Mouse (Mus musculus) myocyte (in vitro differentiated cells): ENCODE results near the gene Terf2. TPM values are rescaled to one million over a fixed set of nuclear protein-coding genes. Genes with fewer than 3 reads are reported as not detected.

Experiments used
- H3K27me3 ChIP-seq: one replicate; pipeline ENCODE4 v1.6.1; 2011; ENCODE audit not compliant: control insufficient read depth, insufficient read depth, insufficient read length
- H3K36me3 ChIP-seq: one replicate; pipeline ENCODE4 v1.6.1; 2011; ENCODE audit not compliant: control insufficient read depth, insufficient read depth
- H3K4me2 ChIP-seq: one replicate; pipeline ENCODE4 v1.6.1; 2011; ENCODE audit warnings: low read depth, control low read depth
- H3K4me3 ChIP-seq: one replicate; pipeline ENCODE4 v1.5.1; 2011; ENCODE audit warnings: mild to moderate bottlenecking, control low read depth, moderate library complexity
- H3K79me2 ChIP-seq: one replicate; pipeline ENCODE4 v1.6.1; 2011; ENCODE audit not compliant: control insufficient read depth, insufficient read depth
- H3ac ChIP-seq: one replicate; pipeline ENCODE4 v1.6.1; 2011; ENCODE audit not compliant: control insufficient read depth, insufficient read length
- CEBPB ChIP-seq: IDR thresholded peaks from 2 replicates; pipeline ENCODE4 v1.6.1; 2011; ENCODE audit warnings: mild to moderate bottlenecking, moderate library complexity; ENCODE audit not compliant: poor library complexity, insufficient read depth, severe bottlenecking
- E2F4 ChIP-seq: IDR thresholded peaks from one replicate; pipeline ENCODE4 v1.6.1; 2011; ENCODE audit warnings: mild to moderate bottlenecking, control low read depth, moderate library complexity; ENCODE audit not compliant: insufficient read depth
- MAX ChIP-seq: IDR thresholded peaks from one replicate; pipeline ENCODE4 v1.6.1; 2011; ENCODE audit warnings: low read depth, mild to moderate bottlenecking, control low read depth
- MYOD1 ChIP-seq, 3 experiments: IDR thresholded peaks; one replicate each; pipeline ENCODE4 v1.6.1; 2011; ENCODE audit warnings: control low read depth in 2 of 3, low read depth in 2 of 3, mild to moderate bottlenecking in 2 of 3, moderate library complexity in 1 of 3; ENCODE audit not compliant: insufficient read length in 2 of 3, control insufficient read depth in 1 of 3
- MYOG ChIP-seq, 3 experiments: IDR thresholded peaks; one replicate each; pipeline ENCODE4 v1.6.1; 2011; ENCODE audit warnings: control low read depth in 2 of 3, low read depth in 2 of 3, mild to moderate bottlenecking in 2 of 3; ENCODE audit not compliant: insufficient read length in 2 of 3, control insufficient read depth in 1 of 3, insufficient read depth in 1 of 3
- POLR2A ChIP-seq: IDR thresholded peaks from one replicate; pipeline ENCODE4 v1.6.1; 2011; ENCODE audit warnings: low read depth, mild to moderate bottlenecking, control low read depth, moderate library complexity; ENCODE audit not compliant: insufficient read length
- POLR2AphosphoS2 ChIP-seq: IDR thresholded peaks from one replicate; pipeline ENCODE4 v1.6.1; 2011; ENCODE audit warnings: low read depth, control low read depth; ENCODE audit not compliant: insufficient read length
- REST ChIP-seq: IDR thresholded peaks from one replicate; pipeline ENCODE4 v1.6.1; 2011; ENCODE audit warnings: mild to moderate bottlenecking, control low read depth, moderate library complexity; ENCODE audit not compliant: insufficient read depth, insufficient read length
- SRF ChIP-seq: IDR thresholded peaks from one replicate; pipeline ENCODE4 v1.6.1; 2011; ENCODE audit warnings: low read depth; ENCODE audit not compliant: control insufficient read depth, insufficient read length
- TCF12 ChIP-seq: IDR thresholded peaks from one replicate; pipeline ENCODE4 v1.6.1; 2011; ENCODE audit warnings: mild to moderate bottlenecking, control low read depth; ENCODE audit not compliant: poor library complexity, insufficient read depth, severe bottlenecking
- TCF3 ChIP-seq: IDR thresholded peaks from one replicate; pipeline ENCODE4 v1.6.1; 2011; ENCODE audit warnings: low read depth, control low read depth; ENCODE audit not compliant: insufficient read length
- USF1 ChIP-seq: IDR thresholded peaks from one replicate; pipeline ENCODE4 v1.6.1; 2011; ENCODE audit warnings: low read depth, mild to moderate bottlenecking, control low read depth, moderate library complexity
- polyA plus RNA-seq: library from polyadenylated mRNA; unstranded; fragments of >200 nt; fragmentation: generic; extraction: Trizol; gene quantifications from one replicate; pipeline ENCODE4 v1.2.1, GENCODE M21; 2012; ENCODE audit warnings: missing spikeins

Terf2 gene
- 14.7 TPM for polyA plus RNA-seq

DNA sequence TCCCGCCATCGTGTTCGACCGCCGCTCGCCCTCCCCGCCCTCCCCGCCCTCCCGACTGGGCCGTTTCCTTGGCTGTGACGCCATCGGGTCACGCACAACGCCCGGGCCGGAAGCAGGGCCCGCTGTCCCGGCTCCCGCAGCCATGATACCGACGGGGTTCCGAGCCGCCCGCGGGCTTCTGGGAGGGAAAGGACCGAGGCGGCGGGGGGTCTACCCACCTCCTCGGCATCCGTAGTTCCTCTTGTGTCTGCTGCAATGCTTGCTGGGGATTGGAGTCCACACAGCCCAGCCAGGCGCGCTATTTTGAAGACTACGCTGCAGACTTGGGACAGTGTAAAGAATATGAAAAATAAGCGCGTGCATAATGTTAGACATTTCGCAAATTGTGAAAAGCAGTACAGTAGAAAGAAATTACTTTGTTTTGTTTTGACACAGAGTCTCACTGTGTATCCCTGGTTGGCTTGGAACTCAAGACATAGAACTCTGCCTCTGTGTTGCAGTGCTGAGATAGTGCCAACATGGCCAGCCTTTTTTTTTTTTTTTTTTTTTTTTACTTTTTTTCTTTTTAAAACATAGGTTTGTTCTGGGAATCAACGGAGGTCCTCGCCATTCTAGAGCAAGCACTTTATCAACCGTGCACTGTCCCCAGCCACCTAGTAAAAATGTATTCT lies at the start of gene Terf2:
Gene Terf2, minus strand, starts transcription at position 182 of the 671 bp plus-strand sequence.
- Histone ChIP-seq H3K36me3 (peaks cover 5% of the 10 kb centered on the region), H3K27me3 (no peaks in the 10 kb centered on the region), H3K79me2 (peaks cover 45% of the 10 kb centered on the region), H3K4me2 (peak within 1 kb of the TSS; percentile 82), H3ac (peak within 1 kb of the TSS; percentile 56), H3K4me3 (peak within 1 kb of the TSS; percentile 52)
- TF ChIP-seq E2F4 = peak; percentile 80
- TF ChIP-seq POLR2A = peak; percentile 5
- no peak for TF ChIP-seq TCF3

DNA sequence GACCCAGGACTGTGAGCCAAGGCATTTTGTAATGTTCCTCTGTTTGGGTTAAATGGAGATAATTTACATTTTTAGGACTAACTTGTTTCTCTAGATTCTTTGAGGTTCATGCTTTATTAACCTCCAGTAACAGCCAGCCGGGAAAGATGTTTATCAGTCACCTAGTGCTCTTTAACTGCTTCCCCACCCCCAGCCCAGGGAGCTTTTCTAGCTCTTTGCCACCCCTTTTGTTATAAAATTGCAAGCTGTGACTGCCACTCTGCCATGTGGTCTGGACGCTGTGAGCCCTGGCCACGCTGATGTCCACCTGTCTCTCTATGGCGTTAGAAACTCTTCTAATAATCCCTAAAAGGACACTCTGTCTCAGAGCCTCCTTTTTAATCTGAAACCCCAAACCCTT lies 47.2 kb upstream of the Terf2 start:
- TF ChIP-seq MYOD1 (IDR thresholded peaks at IDR 0.05; ENCODE audit: control insufficient read depth in 1 of 3, insufficient read length in 2 of 3, low read depth in 2 of 3) (peak in 2 of 3 experiments; percentile 33 to 38), MYOG (IDR thresholded peaks at IDR 0.05; ENCODE audit: control insufficient read depth in 1 of 3, insufficient read depth in 1 of 3, insufficient read length in 2 of 3, low read depth in 2 of 3) (peak in 1 of 3 experiments; percentile 29), POLR2A (no peak)
- no peak overlapping the region for H3K4me2 ChIP-seq
- no peaks in the 10 kb centered on the region for H3K27me3 ChIP-seq
- H3K79me2 ChIP-seq = no peaks in the 10 kb centered on the region
- H3K36me3 ChIP-seq = no peaks in the 10 kb centered on the region
- no peak overlapping the region for H3ac ChIP-seq
- no peak overlapping the region for H3K4me3 ChIP-seq

- no peaks in the 10 kb centered on the region for H3K27me3 ChIP-seq
- no peaks in the 10 kb centered on the region for H3K79me2 ChIP-seq
- TF ChIP-seq POLR2AphosphoS2 = no peak
- TF ChIP-seq MAX = no peak
- TF ChIP-seq USF1 = no peak
- TF ChIP-seq SRF = no peak
- TF ChIP-seq TCF3 = no peak
- TF ChIP-seq CEBPB = no peak
- TF ChIP-seq REST = no peak
- H3K4me3 ChIP-seq = no peak overlapping the region
- H3K36me3 ChIP-seq = no peaks in the 10 kb centered on the region
- H3ac ChIP-seq = no peak overlapping the region
- H3K4me2 ChIP-seq = no peak overlapping the region
Observed at GRCm38 (mm10) chr8:107142539-107142938, 46.2 kb upstream of the Terf2 start.

GRCm38 (mm10) chr8:107139704-107140470 lies 43.5 kb upstream of the Terf2 start:
- Histone ChIP-seq H3K4me3 (no peak overlapping the region), H3K36me3 (no peaks in the 10 kb centered on the region), H3K27me3 (no peaks in the 10 kb centered on the region), H3K4me2 (peak overlapping the region; percentile 30), H3K79me2 (no peaks in the 10 kb centered on the region), H3ac (no peak overlapping the region)
- no peak for TF ChIP-seq POLR2A

DNA sequence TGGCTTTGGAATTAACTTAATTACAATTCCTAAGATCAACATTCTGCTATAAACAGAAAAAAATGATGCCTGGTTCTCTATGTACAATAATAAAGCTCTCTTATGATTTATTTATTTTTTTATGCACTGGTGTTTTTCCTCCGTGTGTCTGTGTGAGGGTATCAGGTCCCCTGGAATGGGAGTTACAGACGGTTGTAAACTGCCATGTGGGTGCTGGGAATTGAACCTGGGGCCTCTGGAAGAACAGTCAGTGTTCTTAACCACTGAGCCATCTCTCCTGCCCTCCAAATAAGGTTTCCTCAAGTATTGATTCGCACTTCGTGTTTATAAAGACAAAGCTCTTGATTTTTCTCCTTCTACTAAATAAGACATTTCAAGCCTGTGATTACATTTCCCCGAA lies 42.0 kb upstream of the Terf2 start:
- no peak overlapping the region for H3K4me2 ChIP-seq
- H3K36me3 ChIP-seq = no peaks in the 10 kb centered on the region
- H3K27me3 ChIP-seq = no peaks in the 10 kb centered on the region
- no peaks in the 10 kb centered on the region for H3K79me2 ChIP-seq
- H3ac ChIP-seq = no peak overlapping the region
- H3K4me3 ChIP-seq = no peak overlapping the region
- TF ChIP-seq E2F4 (no peak), POLR2AphosphoS2 (no peak), CEBPB (no peak), TCF12 (no peak), POLR2A (no peak), TCF3 (no peak), MYOD1 (IDR thresholded peaks at IDR 0.05; ENCODE audit: control insufficient read depth in 1 of 3, insufficient read length in 2 of 3, low read depth in 2 of 3) (no peak), MAX (no peak), USF1 (no peak), MYOG (IDR thresholded peaks at IDR 0.05; ENCODE audit: control insufficient read depth in 1 of 3, insufficient read depth in 1 of 3, insufficient read length in 2 of 3, low read depth in 2 of 3) (no peak), SRF (no peak), REST (no peak)
